In genomic region chr6:77572614-77573013, GRCm38 (mm10) we compare ENCODE assay signal across 10 mouse cellular contexts.
DNase-seq lines count a peak whose midpoint lies in the region; ATAC-seq and TF ChIP-seq lines count a peak whose summit lies in the region.
"Had no signal": no experiment of that assay in that cellular context is flagged by ENCODE, and none has a peak within 500 bp of the region (broad histone marks: within the 10 kb centered on the region; RNA-seq: fewer than 3 reads in every experiment).

No protein-coding gene starts in this region.

- no peaks in the 10 kb centered on the region for H3K4me1 ChIP-seq in kidney, adult 2 months (ENCODE audit: control insufficient read depth, insufficient read depth, low read length)
- H3K4me1 ChIP-seq in kidney, embryonic 15.5 days: no peaks in the 10 kb centered on the region
- H3K4me1 ChIP-seq in embryonic fibroblast, embryonic 13.5 days (ENCODE audit: control insufficient read depth, insufficient read depth, low read length): no peaks in the 10 kb centered on the region
- H3K4me1 ChIP-seq: heart, embryonic 13.5 days; midbrain, embryonic 12.5 days had no signal

- no peak overlapping the region for H3K4me2 ChIP-seq in kidney, embryonic 15.5 days
- H3K4me2 ChIP-seq: heart, embryonic 13.5 days; midbrain, embryonic 12.5 days had no signal

- DNase-seq in kidney, adult 2 months: peak; percentile 23
- peak; percentile 8 for DNase-seq in cerebellum, adult 11 months
- peak; percentile 24 to 28 for DNase-seq in layer of hippocampus, postnatal 25 days (ENCODE audit: extremely low spot score in 1 of 2, low spot score in 1 of 2)
- peak; percentile 36 to 42 for DNase-seq in right cerebral cortex, postnatal 36 days (ENCODE audit: low spot score in 2 of 2)
- no peak for DNase-seq in thymus, adult 18-20 months
- DNase-seq in spleen, postnatal 4 days (ENCODE audit: low spot score in 2 of 2): no peak

- H3K36me3 ChIP-seq in kidney, adult 2 months (ENCODE audit: control insufficient read depth, insufficient read depth, low read length): no peaks in the 10 kb centered on the region
- H3K36me3 ChIP-seq in kidney, embryonic 15.5 days: no peaks in the 10 kb centered on the region
- H3K36me3 ChIP-seq: heart, embryonic 13.5 days; midbrain, embryonic 12.5 days had no signal

- no peaks in the 10 kb centered on the region for H3K9me3 ChIP-seq in kidney, embryonic 15.5 days (replicated peaks)
- H3K9me3 ChIP-seq: heart, embryonic 13.5 days; midbrain, embryonic 12.5 days had no signal

- H3K27me3 ChIP-seq in kidney, adult 2 months (replicated peaks; ENCODE audit: control insufficient read depth, insufficient read depth, low read length): no peaks in the 10 kb centered on the region
- H3K27me3 ChIP-seq in kidney, embryonic 15.5 days: no peaks in the 10 kb centered on the region
- H3K27me3 ChIP-seq: heart, embryonic 13.5 days; midbrain, embryonic 12.5 days had no signal

- no peak for TF ChIP-seq POLR2A in kidney, adult 2 months (IDR thresholded peaks at IDR 0.05; ENCODE audit: low read depth, low read length)
- TF ChIP-seq POLR2A in embryonic fibroblast, embryonic 13.5 days (IDR thresholded peaks at IDR 0.05; ENCODE audit: low read depth, low read length): no peak

- H3K4me3 ChIP-seq in kidney, adult 2 months (ENCODE audit: insufficient read depth, low read depth, low read length): no peak overlapping the region
- H3K4me3 ChIP-seq in kidney, embryonic 15.5 days (replicated peaks): no peak overlapping the region
- H3K4me3 ChIP-seq in embryonic fibroblast, embryonic 13.5 days (ENCODE audit: insufficient read depth, low read length): no peak overlapping the region
- H3K4me3 ChIP-seq: heart, embryonic 13.5 days; midbrain, embryonic 12.5 days had no signal

- no peak overlapping the region for H3K9ac ChIP-seq in kidney, embryonic 15.5 days
- H3K9ac ChIP-seq: heart, embryonic 13.5 days; midbrain, embryonic 12.5 days had no signal

- WGBS in kidney, adult 2 months: 36% methylated on average over 3 of the region's 3 CpGs
- 46% methylated on average over 3 of the region's 3 CpGs for WGBS in kidney, embryonic 15.5 days

- no peak overlapping the region for H3K27ac ChIP-seq in kidney, adult 2 months (ENCODE audit: insufficient read depth, low read depth, low read length)
- H3K27ac ChIP-seq in kidney, embryonic 15.5 days: no peak overlapping the region
- H3K27ac ChIP-seq in embryonic fibroblast, embryonic 13.5 days (ENCODE audit: insufficient read depth, low read length): no peak overlapping the region
- H3K27ac ChIP-seq: heart, embryonic 13.5 days; midbrain, embryonic 12.5 days had no signal

- no peak for ATAC-seq in kidney, embryonic 15.5 days (replicated peaks; ENCODE audit: low FRiP score)

- TF ChIP-seq CTCF in kidney, adult 2 months (conservative IDR thresholded peaks at IDR 0.05; ENCODE audit: insufficient read depth, insufficient read length, low read depth, low read length): peak; percentile 62
- TF ChIP-seq CTCF in embryonic fibroblast, embryonic 13.5 days (IDR thresholded peaks at IDR 0.05; ENCODE audit: borderline replicate concordance, insufficient read depth, low read length): peak; percentile 54; the same call in 1 of the 2 replicates

Comparison
In these comparisons a context has a peak if more than half of its experiments do, and no peak if none do; other contexts are left out.
1. DNase-seq: peak in kidney, adult 2 months (single experiment), cerebellum, adult 11 months (single experiment), layer of hippocampus, postnatal 25 days (2 of 2) and right cerebral cortex, postnatal 36 days (2 of 2); none in thymus, adult 18-20 months (0 of 2) and spleen, postnatal 4 days (0 of 2).